Mouse (Mus musculus) heart, postnatal 0 days (tissue): ENCODE data around the gene Tgds.

ENCODE experiments used
- CTCF ChIP-seq: IDR thresholded peaks from 2 replicates; pipeline ENCODE4 v1.5.1; 2016; ENCODE audit warnings: antibody characterized with exemption, control low read depth, low read depth
- EP300 ChIP-seq: IDR thresholded peaks from 2 replicates; pipeline ENCODE4 v1.6.1; 2016; ENCODE audit warnings: antibody characterized with exemption, low read depth

DNA sequence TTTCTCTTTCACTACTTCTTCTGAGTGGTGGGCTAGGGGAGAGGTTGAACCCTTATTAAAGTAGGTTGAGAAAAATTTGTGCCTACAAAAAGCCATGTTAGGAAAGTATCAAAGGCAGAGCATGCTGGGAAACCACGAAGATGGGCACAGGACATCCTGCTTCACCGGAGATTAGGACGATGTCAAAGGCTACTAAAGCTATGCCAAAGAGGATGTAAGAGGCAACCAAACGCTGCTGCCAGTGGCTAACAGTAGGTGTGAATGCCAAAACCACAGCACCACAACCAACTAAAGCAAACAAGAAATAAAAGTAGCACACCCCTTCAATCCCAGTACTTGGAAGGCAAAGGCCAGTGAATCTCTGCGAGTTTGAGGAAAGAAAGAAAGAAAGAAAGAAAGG lies 8.4 kb downstream of the Tgds start:
- TF ChIP-seq CTCF (no peak), EP300 (no peak)
